Mouse (Mus musculus) right cerebral cortex, postnatal 25 days (tissue): ENCODE data around the gene Zeb2.
A peak's percentile ranks its signal among the peaks of the same experiment; 100 is the strongest.

Experiments
- DNase-seq: peaks from one replicate; pipeline ENCODE4 v3.0.0; 2022

The Zeb2 gene

DNA sequence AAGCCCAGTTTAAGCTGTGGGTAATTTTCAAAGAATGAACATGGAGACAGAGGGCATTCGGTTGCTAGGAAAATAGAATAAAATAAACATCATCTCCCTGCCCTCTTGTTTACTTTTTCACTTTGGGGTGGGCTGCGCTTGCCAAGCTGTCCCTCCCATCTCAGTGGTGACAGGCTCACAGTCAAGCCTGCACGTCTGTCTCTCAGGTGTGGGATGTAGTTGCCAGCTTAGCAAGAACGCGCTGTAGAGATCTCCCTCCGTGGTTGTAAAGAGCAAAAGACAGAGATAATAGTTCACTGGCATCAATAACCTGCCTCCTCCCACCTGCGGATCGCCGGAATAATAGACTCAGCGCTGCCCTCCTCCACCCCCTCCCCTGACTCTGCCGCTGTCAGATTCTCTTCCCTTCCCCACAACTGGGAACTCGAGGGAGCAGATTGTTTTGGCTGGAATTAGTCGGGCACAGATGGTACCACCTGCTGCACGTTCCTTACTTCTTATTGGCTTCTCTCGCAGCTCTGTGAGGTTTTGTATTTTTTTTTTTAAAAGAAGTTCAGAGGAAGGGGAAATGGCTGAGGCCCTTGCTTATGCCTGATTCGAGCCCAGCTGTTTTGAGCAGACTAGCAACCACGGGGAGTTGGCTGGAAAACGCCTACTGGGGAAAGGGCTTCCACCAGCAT is 138.0 kb downstream of the Zeb2 start:
- peak; percentile 66 for DNase-seq

DNA sequence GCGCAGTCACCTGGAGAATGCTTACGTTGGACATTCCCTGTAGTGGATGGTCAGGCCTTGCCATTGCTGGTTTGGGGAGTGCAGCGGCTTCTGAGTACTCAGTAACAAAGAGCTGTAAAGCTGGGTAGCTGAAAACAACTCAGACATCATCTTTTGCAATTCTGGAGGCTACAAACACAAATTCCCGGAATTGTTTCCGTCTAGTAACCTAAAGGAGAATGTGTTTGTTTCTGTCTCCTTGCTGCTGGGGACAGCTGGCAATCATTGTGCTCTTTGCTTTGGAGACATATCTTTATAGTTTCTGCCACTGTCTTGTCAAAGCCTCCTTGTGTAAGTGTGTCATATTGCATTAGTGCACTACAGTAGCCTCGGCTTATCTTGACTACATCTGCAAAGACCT is 139.2 kb downstream of the Zeb2 start:
- no peak for DNase-seq

- no peak for DNase-seq
Measured at GRCm38 (mm10) chr2:44977556-44977955, 139.6 kb downstream of the Zeb2 start.

GRCm38 (mm10) chr2:44977051-44977450 is 140.1 kb downstream of the Zeb2 start:
- DNase-seq: no peak

DNA sequence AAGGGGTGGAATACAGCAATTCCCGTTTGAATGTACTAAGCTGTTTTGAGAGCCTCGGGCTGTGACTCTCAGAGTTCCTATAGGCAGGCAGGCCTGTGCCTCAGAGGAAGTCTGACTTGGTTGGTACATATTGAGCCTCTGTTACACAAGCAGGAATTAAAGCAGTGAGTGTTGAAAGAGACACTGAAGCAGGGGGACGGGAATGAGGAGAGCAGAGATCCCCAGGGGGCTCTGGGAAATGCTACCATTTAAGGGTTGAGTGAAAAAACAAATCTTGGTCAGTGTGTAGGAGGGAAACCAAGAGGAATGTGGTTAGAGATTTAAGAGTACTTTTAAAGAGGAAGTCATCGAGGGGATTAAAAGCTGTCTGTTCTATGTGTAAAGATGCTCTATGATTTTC is 140.7 kb downstream of the Zeb2 start:
- no peak for DNase-seq

DNA sequence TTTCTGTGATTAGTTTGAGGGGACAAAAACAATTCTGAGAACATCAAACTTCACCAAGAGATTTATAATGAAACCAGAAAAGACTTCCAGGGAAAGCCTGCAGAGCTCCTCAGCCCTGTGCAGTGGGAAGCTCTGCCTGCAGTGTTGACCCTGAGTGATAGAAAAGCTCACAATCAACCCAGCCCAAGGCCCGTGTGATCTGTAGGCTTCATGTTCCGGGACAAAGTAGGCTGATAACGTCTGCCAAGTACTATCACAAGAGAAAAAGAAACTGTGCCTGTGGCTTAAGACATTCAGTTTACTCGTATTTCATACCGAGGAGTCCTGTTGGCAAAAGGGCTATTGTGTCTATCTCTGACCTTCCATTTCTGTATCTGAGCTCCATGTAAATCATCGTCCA is 143.4 kb downstream of the Zeb2 start:
- no peak for DNase-seq

- DNase-seq: no peak
Measured at GRCm38 (mm10) chr2:44970087-44970646, 147.0 kb downstream of the Zeb2 start.

DNA sequence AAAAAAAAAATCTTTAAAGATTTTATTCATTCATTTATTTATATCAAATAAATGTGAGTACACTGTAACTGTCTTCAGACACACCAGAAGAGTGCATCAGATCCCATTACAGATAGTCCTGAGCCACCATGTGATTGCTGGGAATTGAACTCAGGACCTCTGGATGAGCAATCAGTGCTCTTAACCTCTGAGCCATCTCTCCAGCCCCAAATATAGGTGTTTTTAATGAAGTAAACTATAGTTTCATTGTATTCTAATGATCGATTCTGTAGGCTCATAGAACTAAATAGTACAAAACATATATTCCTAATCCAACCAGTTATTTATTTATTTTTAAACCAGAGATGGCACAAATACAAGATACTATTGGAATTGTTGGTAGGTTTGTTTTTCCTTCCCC is 147.6 kb downstream of the Zeb2 start:
- no peak for DNase-seq

- DNase-seq: no peak
Measured at GRCm38 (mm10) chr2:44969226-44969625, 148.0 kb downstream of the Zeb2 start.

DNA sequence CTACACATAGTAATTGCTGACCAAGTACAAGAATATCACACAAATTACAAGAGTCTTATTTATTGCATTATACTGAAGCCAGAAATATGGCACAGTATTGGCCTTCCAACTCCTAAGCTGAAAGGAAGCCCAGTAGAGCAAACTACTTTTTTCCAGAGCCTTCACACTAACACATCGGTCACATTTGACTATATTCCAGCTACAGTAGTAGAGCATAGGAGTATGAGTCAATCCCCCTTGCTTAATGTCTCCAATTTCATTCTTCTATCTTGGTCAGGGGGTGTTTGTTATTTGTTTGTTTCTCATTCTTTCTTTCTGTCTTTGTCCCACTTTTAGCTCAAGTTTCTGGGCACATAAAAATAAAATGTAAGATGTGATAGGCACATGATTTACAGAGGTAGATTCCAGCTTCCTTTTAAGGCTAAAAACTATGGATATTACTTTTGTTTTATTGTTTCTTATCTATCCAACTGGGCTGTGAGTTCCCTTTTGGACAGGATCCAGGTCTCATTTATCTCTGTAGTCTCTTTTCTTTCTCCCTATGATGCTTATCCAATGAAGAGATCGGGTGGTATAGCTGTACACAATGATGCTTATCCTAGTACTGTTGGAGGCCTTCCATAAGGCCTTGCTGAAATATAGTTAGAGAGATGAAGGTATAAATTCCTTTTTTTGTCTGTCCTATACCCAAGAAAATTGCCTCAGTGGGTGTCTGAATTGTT is 151.2 kb downstream of the Zeb2 start:
- no peak for DNase-seq

GRCm38 (mm10) chr2:44962620-44963019 is 154.6 kb downstream of the Zeb2 start:
- DNase-seq: no peak

GRCm38 (mm10) chr2:44961192-44961591 is 156.0 kb downstream of the Zeb2 start:
- no peak for DNase-seq

DNA sequence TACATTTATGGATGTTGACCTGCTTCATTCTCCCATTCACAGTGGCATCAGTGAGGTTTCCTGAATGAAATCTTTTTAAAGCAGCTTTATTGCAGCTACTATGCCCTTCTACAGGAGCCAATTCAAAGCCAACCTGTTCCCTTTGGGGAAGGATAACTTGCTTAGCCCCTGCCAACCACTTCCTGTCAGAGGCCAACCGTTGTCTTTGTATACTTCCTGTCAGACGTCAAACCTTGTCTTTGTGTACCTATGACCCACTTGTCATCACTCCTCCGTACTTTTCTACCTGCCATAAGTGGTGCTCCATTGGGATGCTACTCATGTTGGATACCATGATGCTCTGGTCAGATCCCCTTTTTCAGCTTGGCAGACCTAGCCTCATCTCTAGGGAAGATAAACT is 156.6 kb downstream of the Zeb2 start:
- no peak for DNase-seq

GRCm38 (mm10) chr2:44957329-44957797 is 159.8 kb downstream of the Zeb2 start:
- DNase-seq: no peak

DNA sequence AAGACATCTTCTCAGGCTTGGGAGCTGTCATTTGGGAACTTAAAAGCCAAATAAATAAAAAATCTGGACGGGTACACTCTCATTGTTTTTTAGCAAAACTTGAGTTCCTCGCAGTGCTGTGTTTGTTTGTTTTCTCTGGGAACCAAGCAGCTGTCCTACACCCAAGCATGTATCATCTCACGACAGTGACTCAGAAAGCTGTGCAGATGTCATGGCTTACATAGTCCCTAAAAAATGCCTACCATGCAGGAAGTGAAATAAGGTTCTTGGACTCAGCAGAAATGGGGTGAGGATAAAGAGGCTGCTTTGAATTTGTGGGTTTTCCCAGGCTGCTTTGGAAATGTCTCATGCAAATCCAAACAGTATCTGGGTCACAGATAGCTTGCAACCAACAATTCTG is 161.0 kb downstream of the Zeb2 start:
- no peak for DNase-seq

DNA sequence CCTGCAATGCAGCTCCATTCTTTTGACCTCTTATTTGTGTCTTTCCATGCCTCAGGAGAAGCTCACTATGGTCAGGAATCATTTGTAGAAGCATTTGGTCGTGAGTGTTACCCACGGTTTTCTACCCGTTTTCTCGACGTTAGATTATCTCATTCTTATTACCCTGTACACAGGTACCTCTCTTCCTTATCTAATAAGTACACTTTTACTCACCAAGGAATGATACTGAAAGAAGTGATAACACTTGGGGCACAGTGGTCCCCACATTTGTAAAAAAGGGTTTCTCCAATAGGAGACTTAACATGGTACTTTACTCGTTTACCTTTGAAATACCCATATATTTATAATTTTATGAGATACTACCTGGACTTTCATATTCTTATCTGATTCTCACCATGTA is 161.7 kb downstream of the Zeb2 start:
- no peak for DNase-seq

DNA sequence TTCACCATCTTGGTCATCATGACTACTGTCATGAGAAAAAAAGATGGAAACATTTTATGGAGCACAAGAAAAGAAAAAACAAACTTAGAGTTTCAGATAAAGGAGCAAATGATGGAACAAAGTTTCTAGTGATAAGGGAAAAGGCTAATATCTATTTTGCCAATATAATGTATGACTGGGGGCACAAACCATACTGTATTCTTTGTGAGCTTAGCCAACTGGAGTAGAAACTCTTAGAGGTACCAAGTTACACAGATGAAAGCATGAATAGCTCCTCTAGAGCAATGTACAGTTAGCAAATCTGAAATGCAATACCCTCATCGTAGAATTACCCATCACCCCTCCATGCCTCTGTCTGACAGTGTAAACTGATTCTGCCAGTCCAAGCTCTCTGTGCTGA is 163.0 kb downstream of the Zeb2 start:
- no peak for DNase-seq

DNA sequence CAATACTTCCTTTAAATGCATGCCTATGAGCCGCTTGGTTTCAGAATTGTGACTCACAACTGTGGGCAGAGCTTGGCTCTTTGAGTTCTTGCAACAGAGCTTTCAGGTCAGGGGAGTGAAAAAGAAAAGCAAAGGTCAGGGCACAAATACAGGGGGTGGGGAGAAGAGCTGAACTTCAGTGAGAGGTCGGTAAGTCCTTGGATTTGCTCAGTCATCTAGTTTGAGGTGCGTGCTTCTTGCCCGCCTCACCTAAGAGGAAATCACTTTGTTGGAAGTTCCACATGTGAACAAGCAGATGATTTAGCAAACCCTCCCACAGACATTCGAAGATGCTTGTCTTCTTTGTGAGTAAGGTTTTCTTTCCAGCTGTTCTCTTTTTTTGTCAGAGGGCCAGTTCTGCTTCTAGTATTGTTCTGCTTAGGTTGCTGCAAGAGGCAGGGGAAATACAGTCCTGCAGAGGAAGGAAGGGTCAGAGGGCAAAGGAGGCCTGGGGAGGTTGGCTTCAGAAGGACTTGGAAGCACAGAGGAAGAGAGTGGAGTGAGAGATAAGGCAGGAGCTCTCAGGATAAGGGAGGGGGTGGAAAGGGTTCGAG is 164.3 kb downstream of the Zeb2 start:
- DNase-seq: no peak

- DNase-seq: no peak
Measured at GRCm38 (mm10) chr2:44951651-44952213, 165.5 kb downstream of the Zeb2 start.

GRCm38 (mm10) chr2:44944689-44945088 is 172.5 kb downstream of the Zeb2 start:
- DNase-seq: no peak
